Mouse (Mus musculus): ENCODE results near the gene Gm16381. TPM values are rescaled to one million over a fixed set of nuclear protein-coding genes. Genes with fewer than 3 reads are reported as not detected.
"Not testable (repeated sequence)": the region's sequence is repeated elsewhere in the genome, so short reads cannot be mapped to it uniquely, and the experiment has no call there.

The Gm16381 gene
- polyA plus RNA-seq (2017; shearing (Covaris generic)): not detected

- ATAC-seq: not testable (repeated sequence)
Observed at GRCm38 (mm10) chr12:87644520-87644919, at the start of gene Gm16381. Gene Gm16381, minus strand, starts transcription at chr12:87644620.

GRCm38 (mm10) chr12:87652916-87653703, 8.7 kb upstream of the Gm16381 start:
- ATAC-seq: not testable (repeated sequence)

DNA sequence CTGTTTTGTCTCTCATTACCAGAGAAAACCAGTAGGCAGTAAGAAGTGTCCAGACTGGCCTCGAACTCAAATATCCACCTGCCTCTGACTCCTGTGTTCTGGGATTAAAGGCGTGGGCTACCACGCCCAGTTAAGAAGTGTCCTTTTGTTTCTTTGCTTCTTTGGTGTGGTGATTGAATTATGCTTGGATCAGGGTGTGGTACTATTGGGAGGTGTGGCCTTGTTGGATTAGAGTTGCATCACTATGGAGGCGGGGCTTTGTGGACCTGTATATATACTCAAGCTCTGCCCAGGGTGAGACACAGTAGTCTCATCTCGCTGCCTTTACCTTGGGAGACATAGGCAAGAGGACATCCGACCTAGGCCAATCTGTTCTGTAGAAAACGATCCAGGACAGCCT, 25.9 kb downstream of the Gm16381 start, which contains the start of gene Gm4027:
Gene Gm4027 (plus strand): TSS at position 301 of the 400 bp plus-strand sequence.
- not testable (repeated sequence) for ATAC-seq

GRCm38 (mm10) chr12:87602388-87602787, 42.0 kb downstream of the Gm16381 start, which contains the start of gene Oog1:
Gene Oog1, plus strand, starts transcription at chr12:87602688.
- ATAC-seq: not testable (repeated sequence)

- ATAC-seq: not testable (repeated sequence)
Observed at GRCm38 (mm10) chr12:87601388-87601787, 43.0 kb downstream of the Gm16381 start.

Other genes with a start within 250 kb of the Gm16381 start
- 100 to 1,000 TPM in 1 of 2 experiments, 10 to 100 TPM in 1; 83.4 to 124 TPM for gene Slirp, start 200.7 kb downstream of the Gm16381 start, polyA plus RNA-seq (2017; shearing (Covaris generic))
- 10 to 100 TPM; 53.3 to 59.3 TPM for gene Alkbh1, start 200.6 kb downstream of the Gm16381 start, polyA plus RNA-seq (2017; shearing (Covaris generic))
- gene Snw1, start 172.3 kb downstream of the Gm16381 start, polyA plus RNA-seq (2017; shearing (Covaris generic)): 100 to 1,000 TPM; 220 to 228 TPM
- gene Gm5788, start 149.9 kb downstream of the Gm16381 start, polyA plus RNA-seq (2017; shearing (Covaris generic)): 1 to 10 TPM in 1 of 2 experiments, not detected in 1; 1.2 TPM
- not detected for gene Gm8300, start 130.3 kb downstream of the Gm16381 start, polyA plus RNA-seq (2017; shearing (Covaris generic))
- not detected for gene Oog1, start 41.9 kb downstream of the Gm16381 start, polyA plus RNA-seq (2017; shearing (Covaris generic))
- not detected for gene Gm4027, start 25.8 kb downstream of the Gm16381 start, polyA plus RNA-seq (2017; shearing (Covaris generic))
- gene Gm21319, start 131.1 kb upstream of the Gm16381 start, polyA plus RNA-seq (2017; shearing (Covaris generic)): not detected
- not detected for gene Gm21936, start 150.9 kb upstream of the Gm16381 start, polyA plus RNA-seq (2017; shearing (Covaris generic))
- gene BB287469, start 172.0 kb upstream of the Gm16381 start, polyA plus RNA-seq (2017; shearing (Covaris generic)): not detected
- gene Gm2001, start 197.7 kb upstream of the Gm16381 start, polyA plus RNA-seq (2017; shearing (Covaris generic)): not detected
- not detected for gene Gm2016, start 229.5 kb upstream of the Gm16381 start, polyA plus RNA-seq (2017; shearing (Covaris generic))